Mouse (Mus musculus) hindbrain, embryonic 10.5 days (tissue): ENCODE measurements around the gene Rbm28. TPM values are rescaled to one million over a fixed set of nuclear protein-coding genes. Genes with fewer than 3 reads are reported as not detected.
"Not testable (repeated sequence)": the region's sequence is repeated elsewhere in the genome, so short reads cannot be mapped to it uniquely, and the experiment has no call there.

Experiments used
- DNase-seq: peaks from one replicate; pipeline ENCODE4 v3.0.0-alpha.2; 2017; ENCODE audit warnings: low spot score
- H3K27ac ChIP-seq: fragments of 300-500 bp; sonication (generic); 2 replicates; pipeline ENCODE4 v1.5.1; 2016; ENCODE audit warnings: mild to moderate bottlenecking, moderate library complexity
- H3K27me3 ChIP-seq: fragments of 300-500 bp; sonication (generic); 2 replicates; pipeline ENCODE4 v1.6.1; 2016; ENCODE audit warnings: mild to moderate bottlenecking; ENCODE audit not compliant: poor library complexity, insufficient read depth, severe bottlenecking
- H3K36me3 ChIP-seq: fragments of 300-500 bp; sonication (generic); 2 replicates; pipeline ENCODE4 v1.6.1; 2016; ENCODE audit warnings: mild to moderate bottlenecking, moderate library complexity
- H3K4me1 ChIP-seq: fragments of 300-500 bp; sonication (generic); replicated peaks from 2 replicates; pipeline ENCODE4 v1.6.1; 2016; ENCODE audit warnings: mild to moderate bottlenecking
- H3K4me3 ChIP-seq: fragments of 300-500 bp; sonication (generic); 2 replicates; pipeline ENCODE4 v1.5.1; 2016; ENCODE audit warnings: mild to moderate bottlenecking, moderate library complexity
- H3K9me3 ChIP-seq: fragments of 300-500 bp; sonication (generic); 2 replicates; pipeline ENCODE4 v1.6.1; 2016; ENCODE audit warnings: mild to moderate bottlenecking, moderate library complexity
- WGBS: fragments of 180-500 bp; shearing (Covaris S2); methylation state at CpG from one replicate; pipeline ENCODE4 v1.1.7; 2016; 5-methylcytosine and 5-hydroxymethylcytosine counted together
- polyA plus RNA-seq: library from polyadenylated mRNA; unstranded; fragments of >200 nt; fragmentation: Nextera tagmentation; extraction: Ambion mirVana; gene quantifications from 2 replicates; pipeline ENCODE4 v1.2.1, GENCODE M21; 2016

Gene Rbm28
- polyA plus RNA-seq, 1 experiment from 2014 or later, result 39.3 TPM

GRCm38 (mm10) chr6:29178888-29179658 is 14.3 kb upstream of the Rbm28 start, which contains the start of gene Prrt4:
Gene Prrt4 (minus strand): TSS chr6:29179584.
- Histone ChIP-seq H3K27me3 (peaks cover 90% of the 10 kb centered on the region), H3K27ac (peak within 1 kb of the TSS; percentile 89), H3K4me1 (peaks cover 29% of the 10 kb centered on the region), H3K36me3 (no peaks in the 10 kb centered on the region), H3K4me3 (peak within 1 kb of the TSS; percentile 74), H3K9me3 (no peaks in the 10 kb centered on the region)
- DNase-seq, result peak; percentile 69
- under 1% methylated on average over 79 of the region's 79 CpGs for WGBS

GRCm38 (mm10) chr6:29177901-29178879 is 13.4 kb upstream of the Rbm28 start:
- no peaks in the 10 kb centered on the region for H3K9me3 ChIP-seq
- peak overlapping the region; percentile 74 for H3K4me3 ChIP-seq
- peaks cover 34% of the 10 kb centered on the region for H3K4me1 ChIP-seq
- DNase-seq, result peak; percentile 33
- H3K27me3 ChIP-seq, result peaks cover 99% of the 10 kb centered on the region
- no peaks in the 10 kb centered on the region for H3K36me3 ChIP-seq
- WGBS, result 8% methylated on average over 17 of the region's 17 CpGs
- peak overlapping the region; percentile 89 for H3K27ac ChIP-seq

GRCm38 (mm10) chr6:29175113-29175512 is 10.3 kb upstream of the Rbm28 start:
- Histone ChIP-seq H3K36me3 (no peaks in the 10 kb centered on the region), H3K4me1 (peaks cover 49% of the 10 kb centered on the region), H3K4me3 (no peak overlapping the region), H3K9me3 (no peaks in the 10 kb centered on the region), H3K27ac (no peak overlapping the region), H3K27me3 (peaks cover 100% of the 10 kb centered on the region)
- 83% methylated on average over 3 of the region's 3 CpGs for WGBS
- no peak for DNase-seq

GRCm38 (mm10) chr6:29174368-29174767 is 9.6 kb upstream of the Rbm28 start:
- WGBS, result 23% methylated on average over 7 of the region's 7 CpGs

GRCm38 (mm10) chr6:29170952-29171388 is 6.2 kb upstream of the Rbm28 start:
- peak overlapping the region; percentile 83 for H3K27ac ChIP-seq
- WGBS, result 0% methylated on average over 40 of the region's 40 CpGs
- peaks cover 97% of the 10 kb centered on the region for H3K27me3 ChIP-seq

More at GRCm38 (mm10) chr6:29174368-29174767, 9.6 kb upstream of the Rbm28 start:
- peaks cover 52% of the 10 kb centered on the region for H3K4me1 ChIP-seq
- H3K9me3 ChIP-seq, result no peaks in the 10 kb centered on the region
- H3K36me3 ChIP-seq, result no peaks in the 10 kb centered on the region
- no peak overlapping the region for H3K4me3 ChIP-seq
- peaks cover 100% of the 10 kb centered on the region for H3K27me3 ChIP-seq
- DNase-seq, result no peak
- H3K27ac ChIP-seq, result no peak overlapping the region

GRCm38 (mm10) chr6:29170063-29170921 is 5.5 kb upstream of the Rbm28 start:
- peaks cover 33% of the 10 kb centered on the region for H3K4me1 ChIP-seq
- no peaks in the 10 kb centered on the region for H3K36me3 ChIP-seq
- peak overlapping the region; percentile 83 for H3K27ac ChIP-seq
- H3K4me3 ChIP-seq, result peak overlapping the region; percentile 65
- under 1% methylated on average over 63 of the region's 63 CpGs for WGBS
- DNase-seq, result peak; percentile 58
- no peaks in the 10 kb centered on the region for H3K9me3 ChIP-seq
- H3K27me3 ChIP-seq, result peaks cover 90% of the 10 kb centered on the region

More at GRCm38 (mm10) chr6:29170952-29171388, 6.2 kb upstream of the Rbm28 start:
- Histone ChIP-seq H3K4me1 (peaks cover 33% of the 10 kb centered on the region), H3K36me3 (no peaks in the 10 kb centered on the region), H3K4me3 (peak overlapping the region; percentile 65), H3K9me3 (no peaks in the 10 kb centered on the region)
- peak; percentile 91 for DNase-seq

GRCm38 (mm10) chr6:29169675-29170062 is 4.9 kb upstream of the Rbm28 start:
- no peaks in the 10 kb centered on the region for H3K9me3 ChIP-seq
- H3K36me3 ChIP-seq, result no peaks in the 10 kb centered on the region
- peaks cover 32% of the 10 kb centered on the region for H3K4me1 ChIP-seq
- H3K27me3 ChIP-seq, result peaks cover 84% of the 10 kb centered on the region
- DNase-seq, result peak; percentile 45
- WGBS, result 5% methylated on average over 12 of the region's 12 CpGs
- peak overlapping the region; percentile 65 for H3K4me3 ChIP-seq
- 0 out of 2 replicates have a peak overlapping the region, but pooled peaks have one; percentile 83 for H3K27ac ChIP-seq

GRCm38 (mm10) chr6:29168871-29169270 is 4.1 kb upstream of the Rbm28 start:
- H3K27me3 ChIP-seq, result peaks cover 76% of the 10 kb centered on the region
- H3K36me3 ChIP-seq, result no peaks in the 10 kb centered on the region
- no peak overlapping the region for H3K4me3 ChIP-seq
- H3K4me1 ChIP-seq, result peaks cover 27% of the 10 kb centered on the region
- DNase-seq, result no peak
- WGBS, result 50% methylated on average over 2 of the region's 2 CpGs
- no peak overlapping the region for H3K27ac ChIP-seq
- H3K9me3 ChIP-seq, result no peaks in the 10 kb centered on the region

- H3K4me3 ChIP-seq, result no peak overlapping the region
- no peaks in the 10 kb centered on the region for H3K9me3 ChIP-seq
- H3K27ac ChIP-seq, result no peak overlapping the region
- H3K27me3 ChIP-seq, result peaks cover 49% of the 10 kb centered on the region
- WGBS, result 32% methylated on average over 1 of the region's 1 CpGs
- DNase-seq, result peak; percentile 21
- H3K4me1 ChIP-seq, result peaks cover 31% of the 10 kb centered on the region
- 0 out of 2 replicates have a peak, but pooled peaks cover 4% of the 10 kb centered on the region for H3K36me3 ChIP-seq
Observed at GRCm38 (mm10) chr6:29166196-29166595, 1.4 kb upstream of the Rbm28 start.

- not testable (repeated sequence) for H3K4me3 ChIP-seq, H3K27me3 ChIP-seq, H3K27ac ChIP-seq, DNase-seq, H3K9me3 ChIP-seq
- Histone ChIP-seq H3K4me1 (peaks cover 15% of the 10 kb centered on the region), H3K36me3 (peaks cover 43% of the 10 kb centered on the region)
- WGBS, result 92% methylated on average over 5 of the region's 5 CpGs
Observed at GRCm38 (mm10) chr6:29161291-29161690, 3.5 kb downstream of the Rbm28 start.

GRCm38 (mm10) chr6:29160786-29161185 is 4.0 kb downstream of the Rbm28 start:
- Histone ChIP-seq H3K27ac (no peak overlapping the region), H3K9me3 (no peaks in the 10 kb centered on the region), H3K4me1 (peaks cover 15% of the 10 kb centered on the region), H3K4me3 (no peak overlapping the region), H3K27me3 (no peaks in the 10 kb centered on the region), H3K36me3 (peaks cover 48% of the 10 kb centered on the region)
- WGBS, result 90% methylated on average over 2 of the region's 2 CpGs
- DNase-seq, result no peak

GRCm38 (mm10) chr6:29156326-29156725 is 8.5 kb downstream of the Rbm28 start:
- 96% methylated on average over 5 of the region's 5 CpGs for WGBS
- no peaks in the 10 kb centered on the region for H3K27me3 ChIP-seq
- no peak overlapping the region for H3K27ac ChIP-seq
- peaks cover 88% of the 10 kb centered on the region for H3K36me3 ChIP-seq
- no peak for DNase-seq
- no peaks in the 10 kb centered on the region for H3K4me1 ChIP-seq
- H3K4me3 ChIP-seq, result no peak overlapping the region
- no peaks in the 10 kb centered on the region for H3K9me3 ChIP-seq
